Comparison of ENCODE assay signal across 8 mouse cellular contexts in the genomic region with DNA sequence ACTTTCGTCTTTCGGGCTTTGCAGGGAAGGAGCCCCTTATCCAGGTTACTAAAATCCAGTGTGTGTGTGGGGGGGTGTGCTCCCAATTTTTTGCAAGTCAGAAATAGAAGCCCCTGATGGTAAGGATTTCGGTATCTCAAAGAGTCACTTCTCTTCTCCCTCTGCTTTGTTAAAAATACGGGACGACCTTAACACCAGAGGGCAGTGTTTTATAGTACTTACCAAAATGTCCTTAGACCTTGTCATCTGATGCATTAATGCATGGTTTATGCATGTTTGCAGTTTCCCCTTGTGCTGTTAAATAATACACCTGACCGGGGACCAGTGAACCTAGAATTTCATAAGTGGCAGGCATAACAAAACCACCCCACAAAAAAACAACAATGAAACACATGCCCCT. TPM values are rescaled to one million over a fixed set of nuclear protein-coding genes. Genes with fewer than 3 reads are reported as not detected.
DNase-seq lines count a peak whose midpoint lies in the region; ATAC-seq lines count a peak whose summit lies in the region.
"Had no signal": no experiment of that assay in that cellular context is flagged by ENCODE, and none has a peak within 500 bp of the region (broad histone marks: within the 10 kb centered on the region; RNA-seq: fewer than 3 reads in every experiment).

No protein-coding gene starts in this region.

- H3K4me2 ChIP-seq in hindbrain, embryonic 16.5 days (ENCODE audit: low read length): no peak overlapping the region
- no peak overlapping the region for H3K4me2 ChIP-seq in embryonic facial prominence, embryonic 14.5 days (ENCODE audit: low read depth, low read length)

- no peak overlapping the region for H3K4me3 ChIP-seq in hindbrain, embryonic 16.5 days (ENCODE audit: low read length)
- H3K4me3 ChIP-seq in hindbrain, embryonic 10.5 days: no peak overlapping the region
- no peak overlapping the region for H3K4me3 ChIP-seq in embryonic facial prominence, embryonic 14.5 days (ENCODE audit: low read depth, low read length)

- H3K27ac ChIP-seq in hindbrain, embryonic 16.5 days (ENCODE audit: low read depth, low read length): no peak overlapping the region
- no peak overlapping the region for H3K27ac ChIP-seq in hindbrain, embryonic 10.5 days
- H3K27ac ChIP-seq in embryonic facial prominence, embryonic 14.5 days (replicated peaks; ENCODE audit: low read depth, low read length): no peak overlapping the region

- H3K36me3 ChIP-seq in hindbrain, embryonic 16.5 days (ENCODE audit: control insufficient read depth, insufficient read depth, low read length): no peaks in the 10 kb centered on the region
- no peaks in the 10 kb centered on the region for H3K36me3 ChIP-seq in hindbrain, embryonic 10.5 days
- H3K36me3 ChIP-seq in embryonic facial prominence, embryonic 14.5 days (ENCODE audit: control insufficient read depth, insufficient read depth, low read length): no peaks in the 10 kb centered on the region

- DNase-seq in hindbrain, embryonic 10.5 days (ENCODE audit: low spot score): no peak
- peak; percentile 10 for DNase-seq in right cerebral cortex, adult 18-20 months
- no peak for DNase-seq in right cerebral cortex, postnatal 4 days
- DNase-seq in embryonic facial prominence, embryonic 14.5 days (ENCODE audit: low spot score): peak; percentile 71
- no peak for DNase-seq in ovary, postnatal 10 days (ENCODE audit: low spot score)
- no peak for DNase-seq in spleen, postnatal 36 days (ENCODE audit: low spot score in 2 of 2)
- DNase-seq: adrenal gland, postnatal 14 days had no signal

- H3K4me1 ChIP-seq in hindbrain, embryonic 16.5 days (ENCODE audit: control insufficient read depth, insufficient read depth, low read depth, low read length): no peaks in the 10 kb centered on the region
- H3K4me1 ChIP-seq in hindbrain, embryonic 10.5 days (replicated peaks): no peaks in the 10 kb centered on the region
- H3K4me1 ChIP-seq in embryonic facial prominence, embryonic 14.5 days (ENCODE audit: control insufficient read depth, insufficient read depth, low read length): no peaks in the 10 kb centered on the region

- WGBS in hindbrain, embryonic 16.5 days: 40% methylated on average over 6 of the region's 6 CpGs
- 43% methylated on average over 6 of the region's 6 CpGs for WGBS in hindbrain, embryonic 10.5 days
- 31% methylated on average over 6 of the region's 6 CpGs for WGBS in embryonic facial prominence, embryonic 14.5 days

- H3K27me3 ChIP-seq in hindbrain, embryonic 16.5 days (replicated peaks; ENCODE audit: control insufficient read depth, insufficient read depth, low read length): no peaks in the 10 kb centered on the region
- no peaks in the 10 kb centered on the region for H3K27me3 ChIP-seq in hindbrain, embryonic 10.5 days (ENCODE audit: insufficient read depth, poor library complexity, severe bottlenecking)
- H3K27me3 ChIP-seq in embryonic facial prominence, embryonic 14.5 days (replicated peaks; ENCODE audit: control insufficient read depth, insufficient read depth, low read length): no peaks in the 10 kb centered on the region

- 0 out of 2 replicates have a peak, but pooled peaks have one; percentile 27 for ATAC-seq in hindbrain, embryonic 16.5 days
- no peak for ATAC-seq in embryonic facial prominence, embryonic 14.5 days (ENCODE audit: low read depth)

- no peaks in the 10 kb centered on the region for H3K9me3 ChIP-seq in hindbrain, embryonic 16.5 days (ENCODE audit: control insufficient read depth, low read length)
- H3K9me3 ChIP-seq in hindbrain, embryonic 10.5 days: no peaks in the 10 kb centered on the region
- H3K9me3 ChIP-seq in embryonic facial prominence, embryonic 14.5 days (ENCODE audit: control insufficient read depth, low read length): no peaks in the 10 kb centered on the region

- no peak overlapping the region for H3K9ac ChIP-seq in hindbrain, embryonic 16.5 days (ENCODE audit: low read depth, low read length)
- H3K9ac ChIP-seq in embryonic facial prominence, embryonic 14.5 days (ENCODE audit: low read depth, low read length): no peak overlapping the region

RNA-seq across cellular contexts. Expression of a gene that starts 45.8 kb away (rescaled TPM):
- 50.6 and 55.6 TPM in 2 replicates for polyA plus RNA-seq in hindbrain, embryonic 16.5 days (2015; fragmentation: Nextera tagmentation; extraction: Ambion mirVana)
- 84.5 and 104 TPM in 2 replicates for polyA plus RNA-seq in hindbrain, embryonic 10.5 days (2016; fragmentation: Nextera tagmentation; extraction: Ambion mirVana)
- polyA plus RNA-seq in embryonic facial prominence, embryonic 14.5 days (2014; fragmentation: Nextera tagmentation; extraction: Ambion mirVana): 62.7 and 63.4 TPM in 2 replicates

Comparison
In these comparisons a context has a peak if more than half of its experiments do, and no peak if none do; other contexts are left out.
1. DNase-seq: peak in right cerebral cortex, adult 18-20 months (single experiment) and embryonic facial prominence, embryonic 14.5 days (single experiment); none in hindbrain, embryonic 10.5 days (single experiment), right cerebral cortex, postnatal 4 days (single experiment), ovary, postnatal 10 days (single experiment) and spleen, postnatal 36 days (0 of 2).